ENCODE assay signal across 31 mouse cellular contexts in genomic region chr9:59945241-59945640, GRCm38 (mm10). TPM values are rescaled to one million over a fixed set of nuclear protein-coding genes. Genes with fewer than 3 reads are reported as not detected.
DNase-seq lines count a peak whose midpoint lies in the region; ATAC-seq lines count a peak whose summit lies in the region.
"Had no signal": no experiment of that assay in that cellular context is flagged by ENCODE, and none has a peak within 500 bp of the region (broad histone marks: within the 10 kb centered on the region; RNA-seq: fewer than 3 reads in every experiment).

No protein-coding gene starts in this region.

- H3K36me3 ChIP-seq in kidney, embryonic 14.5 days (ENCODE audit: control insufficient read depth, insufficient read depth, low read length) = no peaks in the 10 kb centered on the region
- H3K36me3 ChIP-seq: embryonic facial prominence, embryonic 10.5 days; embryonic facial prominence, embryonic 13.5 days; forebrain, embryonic 12.5 days; forebrain, embryonic 15.5 days; heart, embryonic 12.5 days; heart, embryonic 15.5 days; hindbrain, embryonic 12.5 days; hindbrain, embryonic 15.5 days had no signal

- H3K27me3 ChIP-seq in kidney, embryonic 14.5 days (ENCODE audit: control insufficient read depth, insufficient read depth, low read length) = no peaks in the 10 kb centered on the region
- H3K27me3 ChIP-seq: embryonic facial prominence, embryonic 13.5 days; forebrain, embryonic 12.5 days; forebrain, embryonic 15.5 days; heart, embryonic 12.5 days; heart, embryonic 15.5 days; hindbrain, embryonic 12.5 days; hindbrain, embryonic 15.5 days had no signal

- H3K9me3 ChIP-seq in kidney, embryonic 14.5 days (ENCODE audit: control insufficient read depth, low read length) = no peaks in the 10 kb centered on the region
- H3K9me3 ChIP-seq: embryonic facial prominence, embryonic 10.5 days; embryonic facial prominence, embryonic 13.5 days; forebrain, embryonic 12.5 days; forebrain, embryonic 15.5 days; heart, embryonic 12.5 days; heart, embryonic 15.5 days; hindbrain, embryonic 12.5 days; hindbrain, embryonic 15.5 days had no signal

- 0 out of 2 replicates have a peak, but pooled peaks have one; percentile 41 for ATAC-seq in kidney, embryonic 14.5 days (ENCODE audit: low FRiP score, low TSS enrichment)
- ATAC-seq: CD4-positive, CD25-positive, alpha-beta regulatory T cell, adult 4 months; forebrain, embryonic 15.5 days had no signal

- intact Hi-C loops in heart, postnatal 10 days (cut with DNase I) = no loop called here

- H3K4me2 ChIP-seq in kidney, embryonic 14.5 days (replicated peaks; ENCODE audit: low read depth, low read length) = no peak overlapping the region
- H3K4me2 ChIP-seq: embryonic facial prominence, embryonic 13.5 days; forebrain, embryonic 12.5 days; forebrain, embryonic 15.5 days; heart, embryonic 12.5 days; heart, embryonic 15.5 days; hindbrain, embryonic 12.5 days; hindbrain, embryonic 15.5 days had no signal

- H3K9ac ChIP-seq in kidney, embryonic 14.5 days (ENCODE audit: low read depth, low read length) = no peak overlapping the region
- H3K9ac ChIP-seq: embryonic facial prominence, embryonic 13.5 days; forebrain, embryonic 12.5 days; forebrain, embryonic 15.5 days; heart, embryonic 12.5 days; heart, embryonic 15.5 days; hindbrain, embryonic 12.5 days; hindbrain, embryonic 15.5 days had no signal

- no peak overlapping the region for H3K4me3 ChIP-seq in kidney, embryonic 14.5 days (ENCODE audit: low read length)
- H3K4me3 ChIP-seq: embryonic facial prominence, embryonic 10.5 days; embryonic facial prominence, embryonic 13.5 days; erythroblast, embryonic 14.5 days; forebrain, embryonic 12.5 days; forebrain, embryonic 15.5 days; heart, embryonic 12.5 days; heart, embryonic 15.5 days; hindbrain, embryonic 12.5 days; hindbrain, embryonic 15.5 days had no signal

- H3K27ac ChIP-seq in kidney, embryonic 14.5 days (ENCODE audit: low read depth, low read length) = no peak overlapping the region
- H3K27ac ChIP-seq: embryonic facial prominence, embryonic 10.5 days; embryonic facial prominence, embryonic 13.5 days; forebrain, embryonic 12.5 days; forebrain, embryonic 15.5 days; heart, embryonic 15.5 days; hindbrain, embryonic 12.5 days; hindbrain, embryonic 15.5 days had no signal

- peak; percentile 63 for DNase-seq in heart, adult 11 months
- DNase-seq in heart, postnatal 10 days = no peak
- no peak for DNase-seq in kidney, adult 9 months
- DNase-seq in skeletal muscle tissue, adult 2 months (ENCODE audit: low read depth, low spot score) = peak; percentile 27
- no peak for DNase-seq in adrenal gland, adult 2 months
- DNase-seq: adrenal gland, adult 8-10 months; adrenal gland, postnatal 25 days; cerebellum, adult 11-12 months; cerebellum, adult 8-10 months; cerebellum, postnatal 10 days; cerebellum, postnatal 36 days; embryo, embryonic 11 days; gastrocnemius, postnatal 36 days; heart, postnatal 14 days had no signal

- WGBS in kidney, embryonic 14.5 days = 60% methylated on average over 3 of the region's 3 CpGs

- no peaks in the 10 kb centered on the region for H3K4me1 ChIP-seq in kidney, embryonic 14.5 days (ENCODE audit: control insufficient read depth, insufficient read depth, low read length)
- H3K4me1 ChIP-seq: forebrain, embryonic 12.5 days; forebrain, embryonic 15.5 days; hindbrain, embryonic 15.5 days had no signal

RNA-seq across cellular contexts. Expression of gene Nr2e3, which starts 15.2 kb away (rescaled TPM):
- not detected for total RNA-seq in heart, postnatal 10 days (2021)
- polyA plus RNA-seq in kidney, embryonic 14.5 days (2014; fragmentation: Nextera tagmentation; extraction: Ambion mirVana) = not detected in 2 replicates
- total RNA-seq in adrenal gland, adult 2 months (2021) = not detected
- not detected in 2 replicates for polyA plus RNA-seq in adrenal gland, adult 2 months (2012; rRNA removed)
- total RNA-seq: adrenal gland, adult 8-10 months; adrenal gland, postnatal 25 days; gastrocnemius, postnatal 36 days; granulocyte monocyte progenitor cell, adult 5-6 weeks; heart, adult 8-10 months; heart, postnatal 14 days; hematopoietic stem cell, adult 5-6 weeks; MEL had no signal
- polyA plus RNA-seq: C2C12; CD4-positive, CD25-positive, alpha-beta regulatory T cell, adult 4 months; cortical plate, adult 2 months; erythroblast, embryonic 14.5 days; forebrain, embryonic 15.5 days; heart, embryonic 15.5 days; hindbrain, embryonic 15.5 days had no signal

Comparison
In these comparisons a context has a peak if more than half of its experiments do, and no peak if none do; other contexts are left out.
1. DNase-seq: peak in heart, adult 11 months (single experiment) and skeletal muscle tissue, adult 2 months (single experiment); none in heart, postnatal 10 days (0 of 2), kidney, adult 9 months (single experiment) and adrenal gland, adult 2 months (single experiment).